Mouse (Mus musculus): ENCODE results near the gene Smg6.

- no peak for TF ChIP-seq CTCF (conservative IDR thresholded peaks at IDR 0.05; ENCODE audit: low read length)
- no peak for TF ChIP-seq POU5F1 (IDR thresholded peaks at IDR 0.05; ENCODE audit: borderline replicate concordance, low read length)
Observed at GRCm38 (mm10) chr11:75017831-75018230, 92.2 kb downstream of the Smg6 start.

Data from E14TG2a.4 (cell line).